Mouse (Mus musculus) forebrain, embryonic 11.5 days (tissue): ENCODE results near the gene Mef2a. TPM values are rescaled to one million over a fixed set of nuclear protein-coding genes. Genes with fewer than 3 reads are reported as not detected.

ENCODE experiments used
- ATAC-seq: fragments of 200-750 bp; cut with Nextera tagmentation; replicated peaks from 2 replicates; pipeline ENCODE4 v1.8.0; 2017; ENCODE audit warnings: moderate TSS enrichment; ENCODE audit not compliant: low FRiP score
- DNase-seq: peaks from one replicate; pipeline ENCODE4 v3.0.0-alpha.2; 2017; ENCODE audit warnings: low spot score
- H3K27ac ChIP-seq: fragments of 300-500 bp; sonication (generic); 2 replicates; pipeline ENCODE4 v1.5.1; 2014; ENCODE audit warnings: low read depth, low read length
- H3K27me3 ChIP-seq: fragments of 300-500 bp; sonication (generic); 2 replicates; pipeline ENCODE4 v1.6.1; 2014; ENCODE audit warnings: mild to moderate bottlenecking, low read length, mixed read lengths; ENCODE audit not compliant: control insufficient read depth, insufficient read depth
- H3K36me3 ChIP-seq: fragments of 300-500 bp; sonication (generic); 2 replicates; pipeline ENCODE4 v1.6.1; 2014; ENCODE audit warnings: mild to moderate bottlenecking, low read length, moderate library complexity, mixed read lengths; ENCODE audit not compliant: control insufficient read depth, insufficient read depth
- H3K4me1 ChIP-seq: fragments of 300-500 bp; sonication (generic); replicated peaks from 2 replicates; pipeline ENCODE4 v1.6.1; 2014; ENCODE audit warnings: low read length, mixed read lengths; ENCODE audit not compliant: control insufficient read depth, insufficient read depth
- H3K4me2 ChIP-seq: fragments of 300-500 bp; sonication (generic); 2 replicates; pipeline ENCODE4 v1.6.1; 2014; ENCODE audit warnings: low read depth, mild to moderate bottlenecking, low read length, moderate library complexity, mixed read lengths; ENCODE audit not compliant: severe bottlenecking
- H3K4me3 ChIP-seq: fragments of 300-500 bp; sonication (generic); 2 replicates; pipeline ENCODE4 v1.5.1; 2014; ENCODE audit warnings: low read depth, low read length
- H3K9ac ChIP-seq: fragments of 300-500 bp; sonication (generic); 2 replicates; pipeline ENCODE4 v1.6.1; 2014; ENCODE audit warnings: low read length
- H3K9me3 ChIP-seq: fragments of 300-500 bp; sonication (generic); 2 replicates; pipeline ENCODE4 v1.6.1; 2016; ENCODE audit warnings: low read length, mixed read lengths; ENCODE audit not compliant: control insufficient read depth
- WGBS: fragments of 180-500 bp; shearing (Covaris S2); extraction: QIAGEN DNeasy Blood & Tissue Kit; methylation state at CpG from one replicate; pipeline ENCODE4 v1.1.7; 2014; 5-methylcytosine and 5-hydroxymethylcytosine counted together
- polyA plus RNA-seq: library from polyadenylated mRNA; unstranded; fragments of >200 nt; fragmentation: Nextera tagmentation; extraction: Ambion mirVana; gene quantifications from 2 replicates; pipeline ENCODE4 v1.2.1, GENCODE M21; 2014

Mef2a gene
- polyA plus RNA-seq, 1 experiment from 2014 or later: 23.6 TPM

- H3K9me3 ChIP-seq: no peaks in the 10 kb centered on the region
- H3K27ac ChIP-seq: no peak overlapping the region
- no peak overlapping the region for H3K9ac ChIP-seq
- H3K4me2 ChIP-seq: no peak overlapping the region
- H3K4me3 ChIP-seq: no peak overlapping the region
- H3K27me3 ChIP-seq: no peaks in the 10 kb centered on the region
- ATAC-seq (no peak), DNase-seq (no peak)
- no peaks in the 10 kb centered on the region for H3K36me3 ChIP-seq
- 92% methylated on average over 3 of the region's 3 CpGs for WGBS
- H3K4me1 ChIP-seq: no peaks in the 10 kb centered on the region
Measured at GRCm38 (mm10) chr7:67230640-67231140, 142.0 kb downstream of the Mef2a start.

- H3K36me3 ChIP-seq: no peaks in the 10 kb centered on the region
- H3K4me2 ChIP-seq: no peak overlapping the region
- whole genome bisulfite sequencing: 87% methylated on average over 3 of the region's 3 CpGs
- H3K27ac ChIP-seq: no peak overlapping the region
- H3K4me1 ChIP-seq: no peaks in the 10 kb centered on the region
- H3K9ac ChIP-seq: no peak overlapping the region
- H3K4me3 ChIP-seq: no peak overlapping the region
- ATAC-seq (no peak), DNase-seq (no peak)
- no peaks in the 10 kb centered on the region for H3K9me3 ChIP-seq
- H3K27me3 ChIP-seq: no peaks in the 10 kb centered on the region
Measured at GRCm38 (mm10) chr7:67230221-67230620, 142.4 kb downstream of the Mef2a start.

- Histone ChIP-seq H3K27ac (no peak overlapping the region), H3K9ac (no peak overlapping the region), H3K36me3 (no peaks in the 10 kb centered on the region), H3K4me3 (no peak overlapping the region), H3K27me3 (no peaks in the 10 kb centered on the region), H3K4me1 (no peaks in the 10 kb centered on the region), H3K9me3 (no peaks in the 10 kb centered on the region), H3K4me2 (no peak overlapping the region)
- 91% methylated on average over 3 of the region's 3 CpGs for WGBS
- DNase-seq (no peak), ATAC-seq (no peak)
Measured at GRCm38 (mm10) chr7:67229701-67230100, 143.0 kb downstream of the Mef2a start.

- no peaks in the 10 kb centered on the region for H3K36me3 ChIP-seq
- ATAC-seq: 0 out of 2 replicates have a peak, but pooled peaks have one; percentile 18
- WGBS: 83% methylated on average over 5 of the region's 5 CpGs
- no peak overlapping the region for H3K4me2 ChIP-seq
- H3K9me3 ChIP-seq: no peaks in the 10 kb centered on the region
- no peak overlapping the region for H3K9ac ChIP-seq
- H3K27ac ChIP-seq: no peak overlapping the region
- H3K4me1 ChIP-seq: no peaks in the 10 kb centered on the region
- DNase-seq: peak; percentile 70
- no peak overlapping the region for H3K4me3 ChIP-seq
- no peaks in the 10 kb centered on the region for H3K27me3 ChIP-seq
Measured at GRCm38 (mm10) chr7:67228891-67229602, 143.6 kb downstream of the Mef2a start.

GRCm38 (mm10) chr7:67228390-67228789, 144.3 kb downstream of the Mef2a start:
- ATAC-seq (no peak), DNase-seq (no peak)
- Histone ChIP-seq H3K27ac (no peak overlapping the region), H3K27me3 (no peaks in the 10 kb centered on the region), H3K9ac (no peak overlapping the region), H3K4me2 (no peak overlapping the region), H3K4me3 (no peak overlapping the region), H3K36me3 (no peaks in the 10 kb centered on the region), H3K9me3 (no peaks in the 10 kb centered on the region), H3K4me1 (no peaks in the 10 kb centered on the region)
- WGBS: 79% methylated on average over 3 of the region's 3 CpGs

GRCm38 (mm10) chr7:67227538-67227937, 145.1 kb downstream of the Mef2a start:
- H3K36me3 ChIP-seq: no peaks in the 10 kb centered on the region
- H3K4me3 ChIP-seq: no peak overlapping the region

GRCm38 (mm10) chr7:67225943-67226625, 146.6 kb downstream of the Mef2a start:
- Histone ChIP-seq H3K9ac (no peak overlapping the region), H3K4me3 (no peak overlapping the region), H3K27me3 (no peaks in the 10 kb centered on the region), H3K4me2 (no peak overlapping the region), H3K27ac (no peak overlapping the region), H3K4me1 (0 out of 2 replicates have a peak, but pooled peaks cover 5% of the 10 kb centered on the region), H3K9me3 (no peaks in the 10 kb centered on the region), H3K36me3 (no peaks in the 10 kb centered on the region)
- WGBS: 93% methylated on average over 15 of the region's 15 CpGs
- ATAC-seq: no peak
- DNase-seq: no peak

More at GRCm38 (mm10) chr7:67227538-67227937, 145.1 kb downstream of the Mef2a start:
- no peak for ATAC-seq
- no peak overlapping the region for H3K9ac ChIP-seq
- WGBS: 59% methylated on average over 1 of the region's 1 CpGs
- no peak overlapping the region for H3K4me2 ChIP-seq
- H3K27me3 ChIP-seq: no peaks in the 10 kb centered on the region
- no peaks in the 10 kb centered on the region for H3K9me3 ChIP-seq
- H3K4me1 ChIP-seq: 0 out of 2 replicates have a peak, but pooled peaks cover 5% of the 10 kb centered on the region
- no peak for DNase-seq
- H3K27ac ChIP-seq: no peak overlapping the region

GRCm38 (mm10) chr7:67222220-67222862, 150.3 kb downstream of the Mef2a start, which contains the start of gene Lysmd4:
TSS of gene Lysmd4 (plus strand) at chr7:67222544.
- DNase-seq (peak; percentile 97), ATAC-seq (peak; percentile 99)
- Histone ChIP-seq H3K4me2 (peak within 1 kb of the TSS; percentile 80), H3K36me3 (no peaks in the 10 kb centered on the region), H3K27me3 (no peaks in the 10 kb centered on the region), H3K9ac (peak within 1 kb of the TSS; percentile 78), H3K27ac (no peak within 1 kb of the TSS), H3K4me3 (peak within 1 kb of the TSS; percentile 69), H3K4me1 (0 out of 2 replicates have a peak, but pooled peaks cover 5% of the 10 kb centered on the region), H3K9me3 (no peaks in the 10 kb centered on the region)
- WGBS: 5% methylated on average over 31 of the region's 31 CpGs
